Mouse (Mus musculus) limb, embryonic 11.5 days (tissue): ENCODE measurements around the gene Cpz. TPM values are rescaled to one million over a fixed set of nuclear protein-coding genes. Genes with fewer than 3 reads are reported as not detected.

Experiments used
- ATAC-seq: fragments of 200-750 bp; cut with Nextera tagmentation; 2 replicates; pipeline ENCODE4 v1.8.0; 2017; ENCODE audit warnings: low read depth; ENCODE audit not compliant: insufficient number of reproducible peaks, low FRiP score, low TSS enrichment
- DNase-seq: peaks from one replicate; pipeline ENCODE4 v3.0.0-alpha.2; 2015; ENCODE audit warnings: low spot score
- H3K27ac ChIP-seq: fragments of 300-500 bp; sonication (generic); replicated peaks from 2 replicates; pipeline ENCODE4 v1.5.1; 2014; ENCODE audit warnings: low read depth, mild to moderate bottlenecking, low read length
- H3K27me3 ChIP-seq: fragments of 300-500 bp; sonication (generic); 2 replicates; pipeline ENCODE4 v1.6.1; 2014; ENCODE audit warnings: mild to moderate bottlenecking, low read length, mixed read lengths; ENCODE audit not compliant: control insufficient read depth, insufficient read depth
- H3K36me3 ChIP-seq: fragments of 300-500 bp; sonication (generic); 2 replicates; pipeline ENCODE4 v1.6.1; 2014; ENCODE audit warnings: mild to moderate bottlenecking, low read length, moderate library complexity, mixed read lengths; ENCODE audit not compliant: control insufficient read depth, insufficient read depth
- H3K4me1 ChIP-seq: fragments of 300-500 bp; sonication (generic); 2 replicates; pipeline ENCODE4 v1.6.1; 2014; ENCODE audit warnings: low read length, mixed read lengths; ENCODE audit not compliant: control insufficient read depth, insufficient read depth
- H3K4me2 ChIP-seq: fragments of 300-500 bp; sonication (generic); 2 replicates; pipeline ENCODE4 v1.6.1; 2014; ENCODE audit warnings: low read depth, mild to moderate bottlenecking, moderate library complexity; ENCODE audit not compliant: severe bottlenecking
- H3K4me3 ChIP-seq: fragments of 300-500 bp; sonication (generic); 2 replicates; pipeline ENCODE4 v1.5.1; 2014; ENCODE audit warnings: low read depth, low read length
- H3K9ac ChIP-seq: fragments of 300-500 bp; sonication (generic); 2 replicates; pipeline ENCODE4 v1.6.1; 2014; ENCODE audit warnings: mild to moderate bottlenecking, low read length
- H3K9me3 ChIP-seq: fragments of 300-500 bp; sonication (generic); 2 replicates; pipeline ENCODE4 v1.6.1; 2016; ENCODE audit warnings: low read length; ENCODE audit not compliant: control insufficient read depth
- WGBS: fragments of 180-500 bp; shearing (Covaris S2); extraction: QIAGEN DNeasy Blood & Tissue Kit; methylation state at CpG from one replicate; pipeline ENCODE4 v1.1.7; 2014; 5-methylcytosine and 5-hydroxymethylcytosine counted together
- polyA plus RNA-seq: library from polyadenylated mRNA; unstranded; fragments of >200 nt; fragmentation: Nextera tagmentation; extraction: Ambion mirVana; gene quantifications from 2 replicates; pipeline ENCODE4 v1.2.1, GENCODE M21; 2014

Gene Cpz
- polyA plus RNA-seq, 1 experiment from 2014 or later = 2.2 TPM

DNA sequence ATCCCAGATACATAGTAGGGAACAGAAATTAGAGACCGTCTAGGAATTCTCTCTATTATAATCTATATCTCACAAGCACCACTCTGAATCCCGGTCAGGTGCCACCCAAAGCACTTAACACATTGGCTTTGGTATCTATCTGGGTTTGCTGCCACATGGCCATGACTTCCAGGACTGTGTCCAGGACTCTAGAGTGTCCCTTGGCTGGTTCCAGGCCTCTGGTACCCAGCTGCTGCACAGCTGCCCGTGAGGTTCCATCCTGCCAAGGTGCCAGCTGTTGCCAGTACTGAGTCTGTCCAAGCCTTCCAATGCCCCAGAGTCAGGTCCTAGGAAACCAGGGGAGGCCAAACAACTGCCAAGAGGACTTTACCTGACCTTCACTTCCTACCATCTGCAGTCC, 12.5 kb upstream of the Cpz start:
- no peaks in the 10 kb centered on the region for H3K27me3 ChIP-seq
- WGBS = 87% methylated on average over 3 of the region's 3 CpGs
- ATAC-seq (no peak), DNase-seq (no peak)
- no peaks in the 10 kb centered on the region for H3K9me3 ChIP-seq
- no peaks in the 10 kb centered on the region for H3K36me3 ChIP-seq
- H3K4me3 ChIP-seq = no peak overlapping the region
- H3K9ac ChIP-seq = no peak overlapping the region
- no peaks in the 10 kb centered on the region; the same call in 1 of the 2 replicates for H3K4me1 ChIP-seq
- no peak overlapping the region for H3K27ac ChIP-seq
- no peak overlapping the region for H3K4me2 ChIP-seq

GRCm38 (mm10) chr5:35537474-35537873, 12.0 kb upstream of the Cpz start:
- Histone ChIP-seq H3K9ac (no peak overlapping the region), H3K4me2 (no peak overlapping the region), H3K9me3 (no peaks in the 10 kb centered on the region), H3K4me3 (no peak overlapping the region), H3K4me1 (no peaks in the 10 kb centered on the region; the same call in 1 of the 2 replicates), H3K27me3 (no peaks in the 10 kb centered on the region), H3K27ac (no peak overlapping the region), H3K36me3 (no peaks in the 10 kb centered on the region)
- WGBS = 77% methylated on average over 1 of the region's 1 CpGs
- no peak for ATAC-seq
- no peak for DNase-seq

- H3K27ac ChIP-seq = no peak overlapping the region
- H3K9me3 ChIP-seq = no peaks in the 10 kb centered on the region
- no peaks in the 10 kb centered on the region for H3K36me3 ChIP-seq
- H3K4me3 ChIP-seq = no peak overlapping the region
- H3K9ac ChIP-seq = no peak overlapping the region
- H3K4me2 ChIP-seq = no peak overlapping the region
- H3K27me3 ChIP-seq = no peaks in the 10 kb centered on the region
- no peak for ATAC-seq
- no peak for DNase-seq
- WGBS = 67% methylated on average over 3 of the region's 3 CpGs
- H3K4me1 ChIP-seq = no peaks in the 10 kb centered on the region; the same call in 1 of the 2 replicates
Measured at GRCm38 (mm10) chr5:35536271-35536670, 10.8 kb upstream of the Cpz start.

DNA sequence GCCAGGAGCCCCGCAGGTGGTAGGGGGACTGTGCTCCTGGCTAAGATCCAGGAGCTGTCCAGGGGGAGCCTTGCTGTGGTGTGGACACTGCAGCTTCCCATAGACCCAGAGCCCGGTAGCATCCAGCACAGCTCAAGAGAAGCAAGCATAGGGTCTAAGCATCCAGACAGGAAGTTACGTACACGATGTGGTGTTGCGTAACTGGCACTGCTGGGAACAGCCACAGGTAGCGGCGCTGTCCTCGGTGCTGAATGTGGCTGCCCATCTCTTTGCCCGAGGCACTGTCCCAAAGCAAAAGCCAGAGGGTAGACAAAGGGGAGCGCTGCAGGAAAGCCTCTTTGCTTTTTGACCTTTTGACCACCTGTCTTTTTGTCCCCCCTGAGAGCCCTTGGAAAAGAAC, 6.1 kb upstream of the Cpz start:
- H3K9ac ChIP-seq = no peak overlapping the region
- no peaks in the 10 kb centered on the region; the same call in 1 of the 2 replicates for H3K4me1 ChIP-seq
- 20% methylated on average over 10 of the region's 10 CpGs for WGBS
- DNase-seq = peak; percentile 83
- ATAC-seq = no peak
- H3K27ac ChIP-seq = no peak overlapping the region
- H3K4me2 ChIP-seq = no peak overlapping the region
- no peaks in the 10 kb centered on the region for H3K27me3 ChIP-seq
- no peaks in the 10 kb centered on the region for H3K9me3 ChIP-seq
- H3K4me3 ChIP-seq = no peak overlapping the region
- H3K36me3 ChIP-seq = no peaks in the 10 kb centered on the region

DNA sequence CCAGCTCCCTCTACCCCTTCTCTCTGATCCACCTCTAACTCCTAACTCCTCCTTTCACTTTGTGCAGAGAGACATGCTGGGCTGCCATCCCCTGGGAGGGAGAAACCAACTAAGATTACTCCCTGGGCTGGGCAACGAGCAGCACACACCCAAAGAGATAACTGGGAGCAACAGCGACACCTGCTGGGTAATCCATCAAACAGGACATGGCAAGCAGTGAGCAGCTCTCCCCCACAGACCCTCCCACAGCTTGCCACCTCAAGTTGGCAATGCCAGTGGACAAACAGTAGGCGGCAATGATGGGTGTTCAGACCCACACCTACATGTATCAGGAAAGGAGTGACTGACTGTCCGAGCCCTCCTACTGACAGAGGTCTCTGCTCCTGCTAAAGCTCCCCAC, 4.9 kb upstream of the Cpz start:
- Histone ChIP-seq H3K27me3 (0 out of 2 replicates have a peak, but pooled peaks cover 2% of the 10 kb centered on the region), H3K9me3 (no peaks in the 10 kb centered on the region), H3K4me1 (peaks cover 7% of the 10 kb centered on the region), H3K4me3 (no peak overlapping the region), H3K36me3 (no peaks in the 10 kb centered on the region), H3K4me2 (no peak overlapping the region), H3K9ac (no peak overlapping the region), H3K27ac (no peak overlapping the region)
- DNase-seq (peak; percentile 70), ATAC-seq (no peak)
- WGBS = 13% methylated on average over 4 of the region's 4 CpGs

- Histone ChIP-seq H3K9ac (no peak overlapping the region), H3K36me3 (no peaks in the 10 kb centered on the region), H3K4me1 (peaks cover 16% of the 10 kb centered on the region), H3K27me3 (peaks cover 5% of the 10 kb centered on the region; the same call in 1 of the 2 replicates), H3K9me3 (no peaks in the 10 kb centered on the region), H3K4me2 (no peak overlapping the region), H3K4me3 (no peak overlapping the region), H3K27ac (no peak overlapping the region)
- 61% methylated on average over 2 of the region's 2 CpGs for WGBS
- DNase-seq = peak; percentile 44
- no peak for ATAC-seq
Measured at GRCm38 (mm10) chr5:35524381-35524780, 1.1 kb downstream of the Cpz start.

DNA sequence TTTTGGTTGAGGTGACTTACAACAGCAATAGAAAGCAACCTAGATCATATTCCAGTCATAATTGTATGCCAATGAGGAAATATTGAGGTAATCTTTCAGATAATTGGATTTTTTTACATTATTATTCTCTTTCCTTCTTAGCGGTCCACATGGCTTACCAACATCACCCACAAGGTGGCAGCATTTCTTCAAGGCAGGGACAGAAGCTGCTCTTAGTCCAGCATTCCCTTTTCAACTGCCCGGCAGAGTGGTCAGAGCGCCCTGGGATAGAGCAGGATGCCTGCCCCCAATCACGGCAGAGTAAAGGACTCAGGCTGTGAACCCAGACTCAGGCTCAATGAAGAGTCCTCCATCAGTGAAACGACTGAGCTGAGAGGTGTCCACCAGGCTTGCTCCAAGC, 1.8 kb downstream of the Cpz start:
- H3K4me2 ChIP-seq = no peak overlapping the region
- H3K27me3 ChIP-seq = peaks cover 5% of the 10 kb centered on the region; the same call in 1 of the 2 replicates
- DNase-seq (peak; percentile 87), ATAC-seq (no peak)
- no peak overlapping the region for H3K4me3 ChIP-seq
- H3K9ac ChIP-seq = no peak overlapping the region
- WGBS = 2% methylated on average over 5 of the region's 5 CpGs
- no peaks in the 10 kb centered on the region for H3K9me3 ChIP-seq
- H3K4me1 ChIP-seq = peaks cover 16% of the 10 kb centered on the region
- no peak overlapping the region for H3K27ac ChIP-seq
- no peaks in the 10 kb centered on the region for H3K36me3 ChIP-seq

DNA sequence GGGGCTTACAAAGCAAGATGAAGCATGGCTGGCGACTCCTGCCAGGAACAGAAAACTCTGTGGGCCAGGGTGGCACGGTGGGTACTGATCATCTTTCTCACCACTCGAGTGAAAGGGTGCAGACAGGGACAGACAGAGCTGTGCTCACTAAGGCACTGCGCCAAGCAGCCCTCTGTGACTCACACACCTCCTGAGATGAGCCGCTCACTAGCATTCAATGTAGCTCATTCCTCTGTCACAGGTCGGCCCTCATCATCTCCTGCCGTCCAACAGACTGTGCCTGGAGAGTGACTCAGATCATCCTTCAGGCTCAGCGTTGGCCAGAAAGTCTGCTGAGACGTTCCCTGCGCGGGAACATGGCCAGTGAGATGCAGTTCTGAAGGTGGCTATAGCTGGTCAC, 8.7 kb downstream of the Cpz start:
- ATAC-seq (no peak), DNase-seq (no peak)
- Histone ChIP-seq H3K36me3 (no peaks in the 10 kb centered on the region), H3K27ac (no peak overlapping the region), H3K4me3 (no peak overlapping the region), H3K4me1 (no peaks in the 10 kb centered on the region), H3K27me3 (no peaks in the 10 kb centered on the region), H3K4me2 (no peak overlapping the region), H3K9me3 (no peaks in the 10 kb centered on the region), H3K9ac (no peak overlapping the region)
- WGBS = 85% methylated on average over 11 of the region's 11 CpGs

- Histone ChIP-seq H3K4me2 (no peak overlapping the region), H3K9ac (no peak overlapping the region), H3K27me3 (0 out of 2 replicates have a peak, but pooled peaks cover 2% of the 10 kb centered on the region), H3K4me3 (no peak overlapping the region), H3K9me3 (no peaks in the 10 kb centered on the region), H3K36me3 (no peaks in the 10 kb centered on the region), H3K27ac (no peak overlapping the region), H3K4me1 (no peaks in the 10 kb centered on the region)
- ATAC-seq = no peak
- peak; percentile 87 for DNase-seq
- 24% methylated on average over 5 of the region's 5 CpGs for WGBS
Measured at GRCm38 (mm10) chr5:35510589-35510988, 14.9 kb downstream of the Cpz start.
